Mouse (Mus musculus): ENCODE results near the gene App. TPM values are rescaled to one million over a fixed set of nuclear protein-coding genes. Genes with fewer than 3 reads are reported as not detected.

App gene
- total and polyA plus RNA-seq, 3 experiments: 90.6 to 142 (median 141) TPM

GRCm38 (mm10) chr16:84997551-84997950 lies 176.0 kb downstream of the App start:
- peaks cover 2% of the 10 kb centered on the region for H3K4me1 ChIP-seq (ENCODE audit: control insufficient read depth, insufficient read depth, low read length)
- H3K4me3 ChIP-seq: no peak overlapping the region
- no peak overlapping the region for H3K9ac ChIP-seq (ENCODE audit: low read depth, low read length)
- intact Hi-C loops (cut with DNase I): no loop called here
- H3K27ac ChIP-seq: no peak overlapping the region
- H3K27me3 ChIP-seq (ENCODE audit: control insufficient read depth, insufficient read depth, low read length): no peaks in the 10 kb centered on the region
- TF ChIP-seq POLR2A (IDR thresholded peaks at IDR 0.05; ENCODE audit: insufficient read depth, low read depth, low read length) (no peak), EP300 (IDR thresholded peaks at IDR 0.05; ENCODE audit: insufficient read depth, low read depth, low read length) (no peak), CTCF (IDR thresholded peaks at IDR 0.05) (no peak)
- peaks cover under 1% of the 10 kb centered on the region for H3K36me3 ChIP-seq (ENCODE audit: control insufficient read depth, insufficient read depth, low read length)
- WGBS: 42% methylated on average over 3 of the region's 3 CpGs
- H3K79me2 ChIP-seq (replicated peaks; ENCODE audit: control insufficient read depth, insufficient read depth, low read length): no peaks in the 10 kb centered on the region
- DNase-seq: no peak

GRCm38 (mm10) chr16:84995441-84995867 lies 178.1 kb downstream of the App start:
- no peak overlapping the region for H3K27ac ChIP-seq
- 68% methylated on average over 6 of the region's 6 CpGs for WGBS

GRCm38 (mm10) chr16:84992888-84993287 lies 180.7 kb downstream of the App start:
- peaks cover 11% of the 10 kb centered on the region for H3K4me1 ChIP-seq (ENCODE audit: control insufficient read depth, insufficient read depth, low read length)
- no peak overlapping the region for H3K27ac ChIP-seq
- H3K4me3 ChIP-seq: no peak overlapping the region
- H3K27me3 ChIP-seq (ENCODE audit: control insufficient read depth, insufficient read depth, low read length): no peaks in the 10 kb centered on the region
- no peak for DNase-seq
- peaks cover 5% of the 10 kb centered on the region for H3K36me3 ChIP-seq (ENCODE audit: control insufficient read depth, insufficient read depth, low read length)
- no peaks in the 10 kb centered on the region for H3K79me2 ChIP-seq (replicated peaks; ENCODE audit: control insufficient read depth, insufficient read depth, low read length)
- intact Hi-C loops (cut with DNase I): no loop called here
- 28% methylated on average over 7 of the region's 7 CpGs for WGBS
- TF ChIP-seq EP300 (IDR thresholded peaks at IDR 0.05; ENCODE audit: insufficient read depth, low read depth, low read length) (no peak), CTCF (IDR thresholded peaks at IDR 0.05) (no peak), POLR2A (IDR thresholded peaks at IDR 0.05; ENCODE audit: insufficient read depth, low read depth, low read length) (no peak)
- H3K9ac ChIP-seq (ENCODE audit: low read depth, low read length): no peak overlapping the region

More at GRCm38 (mm10) chr16:84995441-84995867, 178.1 kb downstream of the App start:
- DNase-seq: no peak
- Histone ChIP-seq H3K27me3 (ENCODE audit: control insufficient read depth, insufficient read depth, low read length) (no peaks in the 10 kb centered on the region), H3K4me3 (no peak overlapping the region), H3K36me3 (ENCODE audit: control insufficient read depth, insufficient read depth, low read length) (peaks cover 2% of the 10 kb centered on the region), H3K4me1 (ENCODE audit: control insufficient read depth, insufficient read depth, low read length) (peaks cover 6% of the 10 kb centered on the region), H3K9ac (ENCODE audit: low read depth, low read length) (no peak overlapping the region), H3K79me2 (replicated peaks; ENCODE audit: control insufficient read depth, insufficient read depth, low read length) (no peaks in the 10 kb centered on the region)
- intact Hi-C loops (cut with DNase I): no loop called here
- TF ChIP-seq CTCF (IDR thresholded peaks at IDR 0.05): no peak
- TF ChIP-seq POLR2A (IDR thresholded peaks at IDR 0.05; ENCODE audit: insufficient read depth, low read depth, low read length): no peak
- TF ChIP-seq EP300 (IDR thresholded peaks at IDR 0.05; ENCODE audit: insufficient read depth, low read depth, low read length): no peak

GRCm38 (mm10) chr16:84991011-84991410 lies 182.6 kb downstream of the App start:
- no peak overlapping the region for H3K4me3 ChIP-seq
- no peaks in the 10 kb centered on the region for H3K27me3 ChIP-seq (ENCODE audit: control insufficient read depth, insufficient read depth, low read length)
- H3K36me3 ChIP-seq (ENCODE audit: control insufficient read depth, insufficient read depth, low read length): peaks cover 5% of the 10 kb centered on the region
- H3K4me1 ChIP-seq (ENCODE audit: control insufficient read depth, insufficient read depth, low read length): peaks cover 11% of the 10 kb centered on the region
- H3K27ac ChIP-seq: no peak overlapping the region
- intact Hi-C loops (cut with DNase I): no loop called here
- H3K79me2 ChIP-seq (replicated peaks; ENCODE audit: control insufficient read depth, insufficient read depth, low read length): no peaks in the 10 kb centered on the region
- TF ChIP-seq EP300 (IDR thresholded peaks at IDR 0.05; ENCODE audit: insufficient read depth, low read depth, low read length) (no peak), CTCF (IDR thresholded peaks at IDR 0.05) (no peak), POLR2A (IDR thresholded peaks at IDR 0.05; ENCODE audit: insufficient read depth, low read depth, low read length) (no peak)
- no peak overlapping the region for H3K9ac ChIP-seq (ENCODE audit: low read depth, low read length)
- whole genome bisulfite sequencing: 57% methylated on average over 4 of the region's 4 CpGs
- no peak for DNase-seq

GRCm38 (mm10) chr16:84989938-84990337 lies 183.6 kb downstream of the App start:
- Histone ChIP-seq H3K4me3 (no peak overlapping the region), H3K27me3 (ENCODE audit: control insufficient read depth, insufficient read depth, low read length) (no peaks in the 10 kb centered on the region), H3K79me2 (replicated peaks; ENCODE audit: control insufficient read depth, insufficient read depth, low read length) (no peaks in the 10 kb centered on the region), H3K9ac (ENCODE audit: low read depth, low read length) (no peak overlapping the region), H3K36me3 (ENCODE audit: control insufficient read depth, insufficient read depth, low read length) (peaks cover 5% of the 10 kb centered on the region), H3K27ac (no peak overlapping the region), H3K4me1 (ENCODE audit: control insufficient read depth, insufficient read depth, low read length) (peaks cover 13% of the 10 kb centered on the region)
- intact Hi-C loops (cut with DNase I): no loop called here
- TF ChIP-seq CTCF (IDR thresholded peaks at IDR 0.05): no peak
- TF ChIP-seq EP300 (IDR thresholded peaks at IDR 0.05; ENCODE audit: insufficient read depth, low read depth, low read length): no peak
- no peak for TF ChIP-seq POLR2A (IDR thresholded peaks at IDR 0.05; ENCODE audit: insufficient read depth, low read depth, low read length)
- WGBS: 25% methylated on average over 6 of the region's 6 CpGs
- peak in 1 of 2 experiments; percentile 48 for DNase-seq

GRCm38 (mm10) chr16:84989476-84989875 lies 184.1 kb downstream of the App start:
- intact Hi-C loops (cut with DNase I): no loop called here
- TF ChIP-seq CTCF (IDR thresholded peaks at IDR 0.05) (no peak), POLR2A (IDR thresholded peaks at IDR 0.05; ENCODE audit: insufficient read depth, low read depth, low read length) (no peak), EP300 (IDR thresholded peaks at IDR 0.05; ENCODE audit: insufficient read depth, low read depth, low read length) (no peak)
- H3K36me3 ChIP-seq (ENCODE audit: control insufficient read depth, insufficient read depth, low read length): peaks cover 5% of the 10 kb centered on the region
- no peak overlapping the region for H3K4me3 ChIP-seq
- H3K27ac ChIP-seq: no peak overlapping the region
- WGBS: 83% methylated on average over 10 of the region's 10 CpGs
- H3K9ac ChIP-seq (ENCODE audit: low read depth, low read length): no peak overlapping the region
- no peaks in the 10 kb centered on the region for H3K27me3 ChIP-seq (ENCODE audit: control insufficient read depth, insufficient read depth, low read length)
- DNase-seq: no peak
- H3K4me1 ChIP-seq (ENCODE audit: control insufficient read depth, insufficient read depth, low read length): peaks cover 14% of the 10 kb centered on the region
- H3K79me2 ChIP-seq (replicated peaks; ENCODE audit: control insufficient read depth, insufficient read depth, low read length): no peaks in the 10 kb centered on the region

Data from heart, adult 2 months (tissue).